Mouse (Mus musculus) gastrocnemius, postnatal 10 days (tissue): ENCODE data around the gene Prkaa1. TPM values are rescaled to one million over a fixed set of nuclear protein-coding genes. Genes with fewer than 3 reads are reported as not detected.
"Not testable (repeated sequence)": the region's sequence is repeated elsewhere in the genome, so short reads cannot be mapped to it uniquely, and the experiment has no call there.

ENCODE experiments used
- DNase-seq: peaks from one replicate; pipeline ENCODE4 v3.0.0; 2021; ENCODE audit warnings: mixed read lengths
- total RNA-seq, 2 experiments: library from RNA; stranded (reverse); gene quantifications; 2 replicates each; pipeline ENCODE4 v1.2.3; 2021

The Prkaa1 gene
- total RNA-seq, 2 experiments from 2014 or later, result 13.0 to 15.1 TPM

- no peak for DNase-seq
These were observed 14.4 kb upstream of the Prkaa1 start for GRCm38 (mm10) chr15:5129111-5129805.

- not testable (repeated sequence) for DNase-seq
These were observed 12.6 kb upstream of the Prkaa1 start for GRCm38 (mm10) chr15:5130887-5131668.

- DNase-seq, result no peak
These were observed 10.4 kb upstream of the Prkaa1 start for GRCm38 (mm10) chr15:5133301-5133700.

- DNase-seq, result no peak
These were observed 9.5 kb upstream of the Prkaa1 start for GRCm38 (mm10) chr15:5134179-5134578.

- DNase-seq, result no peak
These were observed 8.6 kb upstream of the Prkaa1 start for GRCm38 (mm10) chr15:5134945-5135483.

- no peak for DNase-seq
These were observed 5.4 kb upstream of the Prkaa1 start for GRCm38 (mm10) chr15:5138021-5138856.

- DNase-seq, result no peak
These were observed 4.3 kb upstream of the Prkaa1 start for GRCm38 (mm10) chr15:5139366-5139765.

GRCm38 (mm10) chr15:5139863-5140262 is 3.8 kb upstream of the Prkaa1 start:
- DNase-seq, result no peak

GRCm38 (mm10) chr15:5140357-5140756 is 3.3 kb upstream of the Prkaa1 start:
- DNase-seq, result no peak

GRCm38 (mm10) chr15:5142047-5142446 is 1.6 kb upstream of the Prkaa1 start:
- no peak for DNase-seq

- no peak for DNase-seq
These were observed 947 bp upstream of the Prkaa1 start for GRCm38 (mm10) chr15:5142714-5143113.

- peak; percentile 77 for DNase-seq
These were observed 539 bp downstream of the Prkaa1 start for GRCm38 (mm10) chr15:5144021-5144778.

GRCm38 (mm10) chr15:5145196-5145945 is 1.7 kb downstream of the Prkaa1 start:
- DNase-seq, result no peak

- no peak for DNase-seq
These were observed 5.5 kb downstream of the Prkaa1 start for GRCm38 (mm10) chr15:5149187-5149586.

GRCm38 (mm10) chr15:5152171-5152570 is 8.5 kb downstream of the Prkaa1 start:
- DNase-seq, result no peak

- DNase-seq, result no peak
These were observed 11.0 kb downstream of the Prkaa1 start for GRCm38 (mm10) chr15:5154621-5155020.

- DNase-seq, result no peak
These were observed 11.4 kb downstream of the Prkaa1 start for GRCm38 (mm10) chr15:5155093-5155492.

- no peak for DNase-seq
These were observed 12.7 kb downstream of the Prkaa1 start for GRCm38 (mm10) chr15:5156355-5156754.

- no peak for DNase-seq
These were observed 13.7 kb downstream of the Prkaa1 start for GRCm38 (mm10) chr15:5157386-5157785.

- DNase-seq, result peak; percentile 22
These were observed 15.2 kb downstream of the Prkaa1 start for GRCm38 (mm10) chr15:5158827-5159226.
